Mouse (Mus musculus) forelimb bud, embryonic 11.5 days (tissue): ENCODE results near the gene Ank2.
"Not testable (repeated sequence)": the region's sequence is repeated elsewhere in the genome, so short reads cannot be mapped to it uniquely, and the experiment has no call there.

Experiments used
- DNase-seq: peaks from one replicate; pipeline ENCODE4 v3.0.0-alpha.2; 2012; ENCODE audit warnings: low read depth, low spot score

The Ank2 gene

GRCm38 (mm10) chr3:127355252-127355651 lies 143.9 kb downstream of the Ank2 start:
- no peak for DNase-seq

- DNase-seq = no peak
Observed at GRCm38 (mm10) chr3:127350602-127351362, 148.4 kb downstream of the Ank2 start.

GRCm38 (mm10) chr3:127348926-127349325 lies 150.2 kb downstream of the Ank2 start:
- no peak for DNase-seq

- DNase-seq = no peak
Observed at GRCm38 (mm10) chr3:127345860-127346459, 153.2 kb downstream of the Ank2 start.

GRCm38 (mm10) chr3:127341300-127341699 lies 157.8 kb downstream of the Ank2 start:
- no peak for DNase-seq

- no peak for DNase-seq
Observed at GRCm38 (mm10) chr3:127334876-127335275, 164.3 kb downstream of the Ank2 start.

GRCm38 (mm10) chr3:127331562-127331961 lies 167.6 kb downstream of the Ank2 start:
- no peak for DNase-seq

GRCm38 (mm10) chr3:127326355-127326754 lies 172.8 kb downstream of the Ank2 start:
- no peak for DNase-seq

GRCm38 (mm10) chr3:127322870-127323269 lies 176.3 kb downstream of the Ank2 start:
- peak; percentile 76 for DNase-seq

GRCm38 (mm10) chr3:127321645-127322044 lies 177.5 kb downstream of the Ank2 start:
- DNase-seq = no peak

- not testable (repeated sequence) for DNase-seq
Observed at GRCm38 (mm10) chr3:127321031-127321430, 178.1 kb downstream of the Ank2 start.

GRCm38 (mm10) chr3:127320311-127320710 lies 178.8 kb downstream of the Ank2 start:
- no peak for DNase-seq

GRCm38 (mm10) chr3:127317641-127318040 lies 181.5 kb downstream of the Ank2 start:
- DNase-seq = no peak

GRCm38 (mm10) chr3:127316717-127317116 lies 182.4 kb downstream of the Ank2 start:
- DNase-seq = no peak

- DNase-seq = no peak
Observed at GRCm38 (mm10) chr3:127311521-127311920, 187.6 kb downstream of the Ank2 start.

- no peak for DNase-seq
Observed at GRCm38 (mm10) chr3:127310079-127310478, 189.1 kb downstream of the Ank2 start.

- no peak for DNase-seq
Observed at GRCm38 (mm10) chr3:127303957-127304553, 195.1 kb downstream of the Ank2 start.

GRCm38 (mm10) chr3:127303041-127303440 lies 196.1 kb downstream of the Ank2 start:
- no peak for DNase-seq

GRCm38 (mm10) chr3:127300790-127301189 lies 198.4 kb downstream of the Ank2 start:
- no peak for DNase-seq

- no peak for DNase-seq
Observed at GRCm38 (mm10) chr3:127295921-127296320, 203.2 kb downstream of the Ank2 start.

GRCm38 (mm10) chr3:127294610-127295349 lies 204.4 kb downstream of the Ank2 start:
- DNase-seq = no peak

- no peak for DNase-seq
Observed at GRCm38 (mm10) chr3:127294079-127294478, 205.1 kb downstream of the Ank2 start.
